Mouse (Mus musculus) forebrain, postnatal 0 days (tissue): ENCODE results near the gene Mat2b. TPM values are rescaled to one million over a fixed set of nuclear protein-coding genes. Genes with fewer than 3 reads are reported as not detected.
"Not testable (repeated sequence)": the region's sequence is repeated elsewhere in the genome, so short reads cannot be mapped to it uniquely, and the experiment has no call there.

ENCODE experiments used
- ATAC-seq: fragments of 200-750 bp; cut with Nextera tagmentation; 2 replicates; pipeline ENCODE4 v1.8.0; 2017; ENCODE audit warnings: mild to moderate bottlenecking, moderate library complexity
- DNase-seq: peaks from one replicate; pipeline ENCODE4 v3.0.0-alpha.2; 2015
- H3K27ac ChIP-seq: fragments of 300-500 bp; sonication (generic); 2 replicates; pipeline ENCODE4 v1.5.1; 2014; ENCODE audit warnings: low read depth, mild to moderate bottlenecking, antibody characterized with exemption, low read length, moderate library complexity, mixed read lengths
- H3K27me3 ChIP-seq: fragments of 300-500 bp; sonication (generic); 2 replicates; pipeline ENCODE4 v1.6.1; 2014; ENCODE audit warnings: mild to moderate bottlenecking, low read length, mixed read lengths; ENCODE audit not compliant: insufficient read depth
- H3K36me3 ChIP-seq: fragments of 300-500 bp; sonication (generic); 2 replicates; pipeline ENCODE4 v1.6.1; 2014; ENCODE audit warnings: mild to moderate bottlenecking, moderate library complexity; ENCODE audit not compliant: insufficient read depth
- H3K4me1 ChIP-seq: fragments of 300-500 bp; sonication (generic); 2 replicates; pipeline ENCODE4 v1.6.1; 2014; ENCODE audit warnings: antibody characterized with exemption; ENCODE audit not compliant: insufficient read depth
- H3K4me2 ChIP-seq: fragments of 300-500 bp; sonication (generic); 2 replicates; pipeline ENCODE4 v1.6.1; 2014; ENCODE audit warnings: low read depth, mild to moderate bottlenecking, moderate library complexity
- H3K4me3 ChIP-seq: fragments of 300-500 bp; sonication (generic); 2 replicates; pipeline ENCODE4 v1.5.1; 2014; ENCODE audit warnings: low read depth, low read length, mixed read lengths
- H3K9ac ChIP-seq: fragments of 300-500 bp; sonication (generic); 2 replicates; pipeline ENCODE4 v1.6.1; 2014; ENCODE audit warnings: mild to moderate bottlenecking
- H3K9me3 ChIP-seq: fragments of 300-500 bp; sonication (generic); 2 replicates; pipeline ENCODE4 v1.6.1; 2016; ENCODE audit warnings: low read length
- CTCF ChIP-seq: sonication (generic); IDR thresholded peaks from 2 replicates; pipeline ENCODE4 v1.5.1; 2016; ENCODE audit warnings: antibody characterized with exemption, control low read depth, low read depth
- WGBS: fragments of 180-500 bp; shearing (Covaris S2); extraction: QIAGEN DNeasy Blood & Tissue Kit; methylation state at CpG from one replicate; pipeline ENCODE4 v1.1.7; 2014; 5-methylcytosine and 5-hydroxymethylcytosine counted together
- polyA plus RNA-seq: library from polyadenylated mRNA; unstranded; fragments of >200 nt; fragmentation: Nextera tagmentation; extraction: Ambion mirVana; gene quantifications from 2 replicates; pipeline ENCODE4 v1.2.1, GENCODE M21; 2015
- total RNA-seq: library from RNA; depleted of rRNA; stranded (reverse); fragments of >200 nt; gene quantifications from 2 replicates; pipeline ENCODE4 v1.2.3, GENCODE M21; 2014

Mat2b gene
- total and polyA plus RNA-seq, 2 experiments from 2014 or later, result 59.6 to 61.6 TPM

GRCm38 (mm10) chr11:40718324-40718723 is 23.3 kb upstream of the Mat2b start:
- Histone ChIP-seq H3K27ac (no peak overlapping the region), H3K4me3 (no peak overlapping the region), H3K27me3 (no peaks in the 10 kb centered on the region), H3K4me1 (no peaks in the 10 kb centered on the region), H3K36me3 (no peaks in the 10 kb centered on the region; the same call in 1 of the 2 replicates), H3K9ac (no peak overlapping the region), H3K4me2 (no peak overlapping the region), H3K9me3 (no peaks in the 10 kb centered on the region)
- ATAC-seq (no peak), DNase-seq (no peak)
- no peak for TF ChIP-seq CTCF

- peak; percentile 45 for TF ChIP-seq CTCF
- Histone ChIP-seq H3K4me2 (no peak overlapping the region), H3K4me3 (no peak overlapping the region), H3K27me3 (no peaks in the 10 kb centered on the region), H3K36me3 (no peaks in the 10 kb centered on the region), H3K4me1 (no peaks in the 10 kb centered on the region), H3K27ac (no peak overlapping the region), H3K9ac (no peak overlapping the region), H3K9me3 (no peaks in the 10 kb centered on the region)
- ATAC-seq, result peak; percentile 48; the same call in 1 of the 2 replicates
- 90% methylated on average over 5 of the region's 5 CpGs for WGBS
- DNase-seq, result peak; percentile 33
Measured at GRCm38 (mm10) chr11:40715524-40715923, 20.5 kb upstream of the Mat2b start.

DNA sequence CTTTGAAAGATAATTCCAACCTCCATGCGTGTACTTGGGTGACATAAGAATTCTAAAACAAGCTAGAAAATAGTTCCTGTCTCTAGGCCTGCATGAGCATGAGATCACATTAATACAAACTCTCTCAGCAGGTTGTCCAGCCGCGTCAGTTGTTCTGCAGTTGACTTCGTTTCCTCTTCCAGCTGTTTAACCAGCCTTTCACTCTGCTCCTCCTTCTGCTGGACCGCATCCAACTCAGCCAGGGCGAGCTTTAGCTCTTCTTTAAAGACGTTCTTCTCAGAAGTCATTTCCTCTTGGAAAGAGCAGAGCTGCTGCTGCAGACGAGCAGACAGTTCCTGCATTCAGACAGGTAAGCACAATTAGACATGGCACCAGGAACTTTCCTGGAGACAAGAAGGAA is 18.9 kb upstream of the Mat2b start:
- H3K27me3 ChIP-seq, result no peaks in the 10 kb centered on the region
- WGBS, result 70% methylated on average over 8 of the region's 8 CpGs
- no peak overlapping the region for H3K9ac ChIP-seq
- DNase-seq, result no peak
- H3K9me3 ChIP-seq, result no peaks in the 10 kb centered on the region
- H3K4me2 ChIP-seq, result no peak overlapping the region
- TF ChIP-seq CTCF, result no peak
- no peak for ATAC-seq
- H3K4me1 ChIP-seq, result no peaks in the 10 kb centered on the region
- H3K36me3 ChIP-seq, result no peaks in the 10 kb centered on the region
- no peak overlapping the region for H3K27ac ChIP-seq
- no peak overlapping the region for H3K4me3 ChIP-seq

DNA sequence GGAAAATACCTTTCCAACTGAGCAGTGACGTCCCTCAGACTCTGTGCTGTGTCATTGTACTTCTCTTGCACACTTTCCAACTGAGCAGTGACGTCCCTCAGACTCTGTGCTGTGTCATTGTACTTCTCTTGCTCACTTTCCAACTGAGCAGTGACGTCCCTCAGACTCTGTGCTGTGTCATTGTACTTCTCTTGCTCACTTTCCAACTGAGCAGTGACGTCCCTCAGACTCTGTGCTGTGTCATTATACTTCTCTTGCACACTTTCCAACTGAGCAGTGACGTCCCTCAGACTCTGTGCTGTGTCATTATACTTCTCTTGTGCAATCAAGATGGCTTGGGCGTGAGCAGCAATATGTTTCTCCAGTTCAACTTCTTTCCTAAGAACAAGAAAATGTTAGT is 14.9 kb upstream of the Mat2b start:
- H3K27ac ChIP-seq, DNase-seq, H3K4me2 ChIP-seq, H3K4me3 ChIP-seq, ATAC-seq, H3K4me1 ChIP-seq, H3K36me3 ChIP-seq, H3K9me3 ChIP-seq, H3K9ac ChIP-seq, H3K27me3 ChIP-seq: not testable (repeated sequence)
- WGBS, result 85% methylated on average over 6 of the region's 6 CpGs

GRCm38 (mm10) chr11:40694311-40695087 is 504 bp downstream of the Mat2b start:
- Histone ChIP-seq H3K9me3 (no peaks in the 10 kb centered on the region), H3K4me1 (peaks cover 7% of the 10 kb centered on the region)
- WGBS, result 2% methylated on average over 31 of the region's 31 CpGs

GRCm38 (mm10) chr11:40693366-40693951 is 1.5 kb downstream of the Mat2b start:
- WGBS, result under 1% methylated on average over 16 of the region's 16 CpGs
- no peak for ATAC-seq
- H3K36me3 ChIP-seq, result no peaks in the 10 kb centered on the region
- peaks cover 7% of the 10 kb centered on the region for H3K4me1 ChIP-seq
- DNase-seq, result peak; percentile 67
- no peaks in the 10 kb centered on the region for H3K9me3 ChIP-seq
- no peak for TF ChIP-seq CTCF
- no peaks in the 10 kb centered on the region for H3K27me3 ChIP-seq
- H3K4me3 ChIP-seq, result peak overlapping the region; percentile 78
- H3K9ac ChIP-seq, result no peak overlapping the region
- H3K4me2 ChIP-seq, result peak overlapping the region; percentile 80
- H3K27ac ChIP-seq, result peak overlapping the region; percentile 36; the same call in 1 of the 2 replicates

More at GRCm38 (mm10) chr11:40694311-40695087, 504 bp downstream of the Mat2b start:
- H3K9ac ChIP-seq, result peak overlapping the region; percentile 66
- peak overlapping the region; percentile 84 for H3K27ac ChIP-seq
- H3K36me3 ChIP-seq, result no peaks in the 10 kb centered on the region
- ATAC-seq (peak; percentile 54), DNase-seq (peak; percentile 80)
- H3K27me3 ChIP-seq, result no peaks in the 10 kb centered on the region
- H3K4me3 ChIP-seq, result peak overlapping the region; percentile 78
- H3K4me2 ChIP-seq, result peak overlapping the region; percentile 80
- no peak for TF ChIP-seq CTCF

- Histone ChIP-seq H3K9ac (peak overlapping the region; percentile 68), H3K27ac (peak overlapping the region; percentile 74), H3K4me1 (peaks cover 7% of the 10 kb centered on the region), H3K27me3 (no peaks in the 10 kb centered on the region), H3K9me3 (no peaks in the 10 kb centered on the region), H3K4me2 (peak overlapping the region; percentile 80), H3K4me3 (peak overlapping the region; percentile 78), H3K36me3 (no peaks in the 10 kb centered on the region)
- 1% methylated on average over 35 of the region's 36 CpGs for WGBS
- peak; percentile 98 for ATAC-seq
- DNase-seq, result peak; percentile 94
- TF ChIP-seq CTCF, result no peak
Measured at GRCm38 (mm10) chr11:40692511-40693365, 2.3 kb downstream of the Mat2b start.
